Mouse (Mus musculus) liver, embryonic 13.5 days (tissue): Measurements from ENCODE around the gene Cd300e. TPM values are rescaled to one million over a fixed set of nuclear protein-coding genes. Genes with fewer than 3 reads are reported as not detected.

ENCODE experiments used
- ATAC-seq: fragments of 200-750 bp; cut with Nextera tagmentation; 2 replicates; pipeline ENCODE4 v1.8.0; 2017; ENCODE audit warnings: low read depth, mild to moderate bottlenecking, moderate number of reproducible peaks, moderate library complexity
- DNase-seq: peaks from one replicate; pipeline ENCODE4 v3.0.0; 2022
- H3K27ac ChIP-seq: fragments of 300-500 bp; sonication (generic); 2 replicates; pipeline ENCODE4 v1.5.1; 2015; ENCODE audit warnings: moderate library complexity, mild to moderate bottlenecking, inconsistent platforms
- H3K27me3 ChIP-seq: fragments of 300-500 bp; sonication (generic); 2 replicates; pipeline ENCODE4 v1.6.1; 2015; ENCODE audit warnings: mild to moderate bottlenecking, inconsistent platforms
- H3K36me3 ChIP-seq: fragments of 300-500 bp; sonication (generic); 2 replicates; pipeline ENCODE4 v1.6.1; 2015; ENCODE audit warnings: mild to moderate bottlenecking, inconsistent platforms
- H3K4me1 ChIP-seq: fragments of 300-500 bp; sonication (generic); replicated peaks from 2 replicates; pipeline ENCODE4 v1.6.1; 2015; ENCODE audit warnings: inconsistent platforms
- H3K4me2 ChIP-seq: fragments of 300-500 bp; sonication (generic); 2 replicates; pipeline ENCODE4 v1.6.1; 2015; ENCODE audit warnings: inconsistent platforms, mild to moderate bottlenecking, moderate library complexity
- H3K4me3 ChIP-seq: fragments of 300-500 bp; sonication (generic); replicated peaks from 2 replicates; pipeline ENCODE4 v1.5.1; 2015; ENCODE audit warnings: mild to moderate bottlenecking, inconsistent platforms
- H3K9ac ChIP-seq: fragments of 300-500 bp; sonication (generic); 2 replicates; pipeline ENCODE4 v1.6.1; 2015; ENCODE audit warnings: mild to moderate bottlenecking, inconsistent platforms
- H3K9me3 ChIP-seq: fragments of 300-500 bp; sonication (generic); replicated peaks from 2 replicates; pipeline ENCODE4 v1.6.1; 2016; ENCODE audit warnings: inconsistent platforms
- WGBS: fragments of 180-500 bp; shearing (Covaris S2); methylation state at CpG from one replicate; pipeline ENCODE4 v1.1.7; 2015; ENCODE audit not compliant: insufficient replicate concordance; 5-methylcytosine and 5-hydroxymethylcytosine counted together
- polyA plus RNA-seq: library from polyadenylated mRNA; unstranded; fragments of >200 nt; fragmentation: Nextera tagmentation; extraction: Ambion mirVana; gene quantifications from 2 replicates; pipeline ENCODE4 v1.2.1, GENCODE M21; 2015

Gene Cd300e
- polyA plus RNA-seq, 1 experiment from 2014 or later, result 0.68 TPM

- Histone ChIP-seq H3K36me3 (no peaks in the 10 kb centered on the region), H3K4me1 (peaks cover 14% of the 10 kb centered on the region), H3K4me3 (no peak overlapping the region), H3K27me3 (peaks cover 16% of the 10 kb centered on the region), H3K27ac (no peak overlapping the region), H3K9ac (no peak overlapping the region), H3K9me3 (no peaks in the 10 kb centered on the region), H3K4me2 (no peak overlapping the region)
- ATAC-seq (no peak), DNase-seq (no peak)
- WGBS, result 19% methylated on average over 13 of the region's 13 CpGs
Observed at GRCm38 (mm10) chr11:115080886-115081285, 18.9 kb upstream of the Cd300e start.

GRCm38 (mm10) chr11:115078680-115079079 lies 16.7 kb upstream of the Cd300e start:
- H3K27ac ChIP-seq, result no peak overlapping the region
- H3K27me3 ChIP-seq, result peaks cover 2% of the 10 kb centered on the region; the same call in 1 of the 2 replicates
- WGBS, result 40% methylated on average over 5 of the region's 5 CpGs
- no peak overlapping the region for H3K4me2 ChIP-seq
- DNase-seq, result no peak
- no peaks in the 10 kb centered on the region for H3K9me3 ChIP-seq
- H3K9ac ChIP-seq, result no peak overlapping the region
- no peaks in the 10 kb centered on the region for H3K36me3 ChIP-seq
- peaks cover 25% of the 10 kb centered on the region for H3K4me1 ChIP-seq
- no peak for ATAC-seq
- H3K4me3 ChIP-seq, result no peak overlapping the region

GRCm38 (mm10) chr11:115077436-115077835 lies 15.5 kb upstream of the Cd300e start:
- Histone ChIP-seq H3K4me1 (peaks cover 25% of the 10 kb centered on the region), H3K36me3 (no peaks in the 10 kb centered on the region), H3K27me3 (no peaks in the 10 kb centered on the region), H3K27ac (no peak overlapping the region), H3K9me3 (no peaks in the 10 kb centered on the region), H3K9ac (no peak overlapping the region), H3K4me2 (no peak overlapping the region), H3K4me3 (no peak overlapping the region)
- ATAC-seq (no peak), DNase-seq (no peak)
- 86% methylated on average over 1 of the region's 1 CpGs for WGBS

- Histone ChIP-seq H3K9ac (no peak overlapping the region), H3K4me2 (peak overlapping the region; percentile 24; the same call in 1 of the 2 replicates), H3K36me3 (no peaks in the 10 kb centered on the region), H3K27me3 (no peaks in the 10 kb centered on the region), H3K4me1 (peaks cover 36% of the 10 kb centered on the region), H3K27ac (peak overlapping the region; percentile 79), H3K9me3 (no peaks in the 10 kb centered on the region), H3K4me3 (no peak overlapping the region)
- 11% methylated on average over 5 of the region's 5 CpGs for WGBS
- ATAC-seq, result peak; percentile 60
- no peak for DNase-seq
Observed at GRCm38 (mm10) chr11:115075859-115076258, 13.9 kb upstream of the Cd300e start.

- no peak overlapping the region for H3K4me3 ChIP-seq
- peak overlapping the region; percentile 79 for H3K27ac ChIP-seq
- H3K27me3 ChIP-seq, result no peaks in the 10 kb centered on the region
- no peak overlapping the region for H3K4me2 ChIP-seq
- peaks cover 36% of the 10 kb centered on the region for H3K4me1 ChIP-seq
- ATAC-seq (peak; percentile 57), DNase-seq (no peak)
- WGBS, result 15% methylated on average over 7 of the region's 7 CpGs
- H3K9ac ChIP-seq, result no peak overlapping the region
- no peaks in the 10 kb centered on the region for H3K9me3 ChIP-seq
- H3K36me3 ChIP-seq, result no peaks in the 10 kb centered on the region
Observed at GRCm38 (mm10) chr11:115075407-115075806, 13.4 kb upstream of the Cd300e start.

GRCm38 (mm10) chr11:115073002-115073401 lies 11.0 kb upstream of the Cd300e start:
- H3K9ac ChIP-seq, result no peak overlapping the region
- WGBS, result 56% methylated on average over 5 of the region's 5 CpGs
- DNase-seq (no peak), ATAC-seq (no peak)
- no peaks in the 10 kb centered on the region for H3K9me3 ChIP-seq
- H3K4me2 ChIP-seq, result no peak overlapping the region
- H3K36me3 ChIP-seq, result no peaks in the 10 kb centered on the region
- H3K4me1 ChIP-seq, result peaks cover 28% of the 10 kb centered on the region
- H3K27me3 ChIP-seq, result no peaks in the 10 kb centered on the region
- H3K27ac ChIP-seq, result no peak overlapping the region
- no peak overlapping the region for H3K4me3 ChIP-seq

GRCm38 (mm10) chr11:115071631-115072294 lies 9.8 kb upstream of the Cd300e start:
- no peak for ATAC-seq

GRCm38 (mm10) chr11:115071015-115071551 lies 9.1 kb upstream of the Cd300e start:
- no peaks in the 10 kb centered on the region for H3K9me3 ChIP-seq
- H3K4me2 ChIP-seq, result peak overlapping the region; percentile 23; the same call in 1 of the 2 replicates
- DNase-seq, result no peak
- peaks cover 24% of the 10 kb centered on the region for H3K4me1 ChIP-seq
- no peak overlapping the region for H3K9ac ChIP-seq
- WGBS, result 13% methylated on average over 9 of the region's 9 CpGs
- H3K27me3 ChIP-seq, result no peaks in the 10 kb centered on the region
- no peak overlapping the region for H3K27ac ChIP-seq
- H3K4me3 ChIP-seq, result no peak overlapping the region
- H3K36me3 ChIP-seq, result no peaks in the 10 kb centered on the region
- no peak for ATAC-seq

More at GRCm38 (mm10) chr11:115071631-115072294, 9.8 kb upstream of the Cd300e start:
- H3K9ac ChIP-seq, result no peak overlapping the region
- H3K36me3 ChIP-seq, result no peaks in the 10 kb centered on the region
- H3K27me3 ChIP-seq, result no peaks in the 10 kb centered on the region
- peak overlapping the region; percentile 23 for H3K4me2 ChIP-seq
- no peak overlapping the region for H3K4me3 ChIP-seq
- WGBS, result 13% methylated on average over 14 of the region's 14 CpGs
- no peak overlapping the region for H3K27ac ChIP-seq
- no peaks in the 10 kb centered on the region for H3K9me3 ChIP-seq
- no peak for DNase-seq
- H3K4me1 ChIP-seq, result peaks cover 28% of the 10 kb centered on the region

GRCm38 (mm10) chr11:115066768-115067167 lies 4.8 kb upstream of the Cd300e start:
- no peaks in the 10 kb centered on the region for H3K27me3 ChIP-seq
- ATAC-seq (no peak), DNase-seq (no peak)
- H3K27ac ChIP-seq, result no peak overlapping the region
- 42% methylated on average over 6 of the region's 6 CpGs for WGBS
- no peaks in the 10 kb centered on the region for H3K9me3 ChIP-seq
- H3K9ac ChIP-seq, result no peak overlapping the region
- H3K36me3 ChIP-seq, result no peaks in the 10 kb centered on the region
- no peak overlapping the region for H3K4me2 ChIP-seq
- no peak overlapping the region for H3K4me3 ChIP-seq
- peaks cover 8% of the 10 kb centered on the region for H3K4me1 ChIP-seq

- 42% methylated on average over 2 of the region's 2 CpGs for whole genome bisulfite sequencing
Observed at GRCm38 (mm10) chr11:115059797-115060196, 2.2 kb downstream of the Cd300e start.

GRCm38 (mm10) chr11:115058701-115059100 lies 3.3 kb downstream of the Cd300e start:
- 54% methylated on average over 4 of the region's 4 CpGs for WGBS
- H3K27ac ChIP-seq, result no peak overlapping the region
- no peaks in the 10 kb centered on the region for H3K36me3 ChIP-seq
- no peak overlapping the region for H3K9ac ChIP-seq
- H3K27me3 ChIP-seq, result no peaks in the 10 kb centered on the region
- no peak for DNase-seq
- no peak overlapping the region for H3K4me2 ChIP-seq
- no peaks in the 10 kb centered on the region for H3K4me1 ChIP-seq
- ATAC-seq, result no peak
- no peaks in the 10 kb centered on the region for H3K9me3 ChIP-seq
- H3K4me3 ChIP-seq, result no peak overlapping the region

More at GRCm38 (mm10) chr11:115059797-115060196, 2.2 kb downstream of the Cd300e start:
- no peak overlapping the region for H3K4me3 ChIP-seq
- H3K4me1 ChIP-seq, result no peaks in the 10 kb centered on the region
- H3K9ac ChIP-seq, result no peak overlapping the region
- DNase-seq (no peak), ATAC-seq (no peak)
- no peaks in the 10 kb centered on the region for H3K9me3 ChIP-seq
- H3K27ac ChIP-seq, result no peak overlapping the region
- H3K36me3 ChIP-seq, result no peaks in the 10 kb centered on the region
- H3K27me3 ChIP-seq, result no peaks in the 10 kb centered on the region
- H3K4me2 ChIP-seq, result no peak overlapping the region

- H3K27me3 ChIP-seq, result no peaks in the 10 kb centered on the region
- no peaks in the 10 kb centered on the region for H3K36me3 ChIP-seq
- H3K9me3 ChIP-seq, result no peaks in the 10 kb centered on the region
- H3K9ac ChIP-seq, result no peak overlapping the region
- H3K4me1 ChIP-seq, result no peaks in the 10 kb centered on the region
- DNase-seq (no peak), ATAC-seq (no peak)
- no peak overlapping the region for H3K4me2 ChIP-seq
- no peak overlapping the region for H3K27ac ChIP-seq
- H3K4me3 ChIP-seq, result no peak overlapping the region
Observed at GRCm38 (mm10) chr11:115054537-115054936, 7.4 kb downstream of the Cd300e start.
